Mouse (Mus musculus): ENCODE data around the gene Isx. TPM values are rescaled to one million over a fixed set of nuclear protein-coding genes. Genes with fewer than 3 reads are reported as not detected.

Isx gene
- polyA plus RNA-seq, 1 experiment from 2014 or later: not detected

DNA sequence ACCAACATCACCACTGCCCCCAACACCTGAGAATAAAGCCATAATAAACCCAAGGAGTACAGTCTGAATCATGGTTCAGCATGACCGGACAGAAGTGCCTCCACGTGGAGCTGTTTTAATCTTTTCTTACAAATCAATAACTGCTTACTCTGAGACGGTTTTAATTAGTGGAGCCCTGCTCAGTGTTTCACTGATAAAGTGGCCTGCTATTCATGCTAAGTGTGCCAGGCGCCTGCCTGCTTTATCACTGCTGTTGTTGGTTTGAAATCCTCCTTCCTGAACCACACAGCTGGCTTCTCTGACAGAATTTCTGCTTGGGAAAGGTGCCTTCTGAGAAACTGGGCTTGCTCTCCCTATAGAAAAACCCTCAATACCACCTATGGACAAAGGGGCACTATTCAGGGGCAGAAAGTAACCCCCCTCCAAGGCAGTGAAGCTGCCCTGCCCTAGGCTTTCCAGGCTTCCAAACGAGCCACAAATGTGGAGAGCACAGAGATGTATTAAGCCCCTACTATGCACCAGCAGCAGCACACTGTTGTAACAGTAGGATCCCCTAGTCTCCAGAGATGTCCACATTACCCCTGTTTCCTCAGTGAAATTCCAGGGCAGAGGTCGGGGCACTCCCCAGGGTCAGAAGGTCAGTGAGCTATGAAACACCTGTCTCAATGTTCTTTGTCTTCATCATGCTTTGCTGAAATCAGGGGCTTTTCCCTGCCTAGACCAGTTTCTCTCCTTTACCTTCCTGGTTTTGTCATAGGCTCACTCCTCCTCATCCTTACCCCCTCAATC is 30.3 kb downstream of the Isx start:
- 61% methylated on average over 6 of the region's 6 CpGs for WGBS
- H3K9ac ChIP-seq: no peak overlapping the region
- peak; percentile 47; the same call in 1 of the 2 replicates for ATAC-seq (ENCODE audit: low read depth)
- 0 out of 2 replicates have a peak overlapping the region, but pooled peaks have one; percentile 7 for H3K27ac ChIP-seq (replicated peaks)
- H3K4me1 ChIP-seq (replicated peaks): no peaks in the 10 kb centered on the region
- no peaks in the 10 kb centered on the region for H3K9me3 ChIP-seq
- H3K4me3 ChIP-seq: no peak overlapping the region
- no peaks in the 10 kb centered on the region for H3K36me3 ChIP-seq
- H3K4me2 ChIP-seq: no peak overlapping the region
- no peaks in the 10 kb centered on the region for H3K27me3 ChIP-seq

DNA sequence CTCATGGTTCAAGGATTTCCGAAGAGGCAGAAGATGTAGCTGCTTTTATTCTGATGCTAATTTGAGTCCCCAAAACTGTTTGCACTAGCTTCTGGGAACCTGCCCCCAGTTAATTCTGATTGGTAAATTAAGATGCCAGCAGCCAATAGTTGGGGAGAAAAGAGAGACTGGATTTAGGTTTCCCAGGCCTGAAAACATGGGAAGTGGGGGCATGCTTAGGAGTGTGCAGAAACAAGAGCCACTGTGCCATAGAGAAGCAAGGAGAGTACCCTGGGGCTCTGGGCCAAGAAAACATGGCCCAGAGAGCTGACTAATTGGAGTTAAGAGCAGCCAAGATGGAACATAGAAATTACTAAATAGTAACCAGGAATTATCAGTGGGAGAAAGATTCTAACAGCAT is 33.4 kb downstream of the Isx start:
- ATAC-seq (ENCODE audit: low read depth): no peak
- H3K9ac ChIP-seq: no peak overlapping the region
- H3K36me3 ChIP-seq: no peaks in the 10 kb centered on the region
- no peaks in the 10 kb centered on the region for H3K27me3 ChIP-seq
- no peak overlapping the region for H3K4me2 ChIP-seq
- H3K9me3 ChIP-seq: no peaks in the 10 kb centered on the region
- 32% methylated on average over 1 of the region's 1 CpGs for WGBS
- H3K4me1 ChIP-seq (replicated peaks): no peaks in the 10 kb centered on the region
- H3K27ac ChIP-seq (replicated peaks): no peak overlapping the region
- no peak overlapping the region for H3K4me3 ChIP-seq

DNA sequence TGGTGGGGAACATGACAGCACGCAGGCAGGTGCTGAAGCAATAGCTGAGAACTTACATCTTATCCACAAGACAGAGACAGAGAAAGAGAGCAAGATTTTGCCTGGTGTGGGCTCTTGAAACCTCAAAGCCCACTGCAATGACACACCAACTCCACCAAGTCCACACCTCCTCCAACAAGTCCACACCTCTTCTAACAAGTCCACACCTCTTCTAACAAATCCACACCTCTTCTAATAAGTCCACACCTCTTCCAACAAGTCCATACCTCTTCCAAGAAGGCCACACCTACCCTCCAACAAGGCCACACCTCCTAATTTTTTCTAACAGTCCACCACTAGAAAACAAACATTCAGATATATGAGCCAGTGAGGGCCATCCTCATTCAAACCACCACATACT is 37.7 kb downstream of the Isx start:
- Histone ChIP-seq H3K27me3 (no peaks in the 10 kb centered on the region), H3K4me2 (no peak overlapping the region), H3K9ac (no peak overlapping the region), H3K36me3 (no peaks in the 10 kb centered on the region), H3K4me3 (no peak overlapping the region), H3K9me3 (no peaks in the 10 kb centered on the region), H3K27ac (replicated peaks) (no peak overlapping the region), H3K4me1 (replicated peaks) (no peaks in the 10 kb centered on the region)
- WGBS: 97% methylated on average over 1 of the region's 1 CpGs
- ATAC-seq (ENCODE audit: low read depth): no peak

DNA sequence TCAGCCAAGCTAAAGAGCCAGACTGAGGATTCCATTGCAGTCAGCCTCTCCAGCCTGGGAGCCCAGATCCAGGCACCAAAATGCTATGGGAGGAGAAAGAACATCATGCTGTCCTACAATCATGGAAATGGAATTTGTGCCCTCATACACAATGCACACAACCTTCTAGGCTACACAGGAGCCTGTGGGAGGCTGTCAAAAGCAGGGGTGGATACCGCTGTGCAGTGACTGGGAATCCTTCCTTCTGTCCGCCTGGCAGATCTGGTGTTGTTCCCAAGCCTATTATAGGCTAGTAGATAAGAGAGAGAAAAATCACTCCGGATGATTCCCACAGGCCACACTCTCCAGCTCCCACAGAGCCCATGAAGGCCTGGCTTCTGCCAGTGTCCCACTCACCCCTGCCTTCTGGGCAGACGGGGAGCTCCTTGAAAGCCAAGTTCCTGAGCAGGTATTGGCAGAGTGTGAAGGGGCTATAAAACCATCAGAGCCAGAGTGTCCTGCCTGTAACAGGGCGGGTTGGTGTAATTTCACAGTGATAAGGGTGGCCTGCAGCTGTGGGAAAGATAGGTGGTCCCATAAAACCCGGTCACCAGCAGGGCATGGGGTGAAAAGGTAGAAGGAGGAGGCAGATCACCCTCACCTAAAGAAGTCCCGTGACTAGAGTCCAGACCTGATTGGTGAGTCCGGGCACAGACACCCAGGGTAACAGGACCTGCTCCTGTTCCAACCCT is 47.9 kb downstream of the Isx start:
- no peak overlapping the region for H3K9ac ChIP-seq
- ATAC-seq (ENCODE audit: low read depth): no peak
- H3K27me3 ChIP-seq: no peaks in the 10 kb centered on the region
- H3K4me2 ChIP-seq: no peak overlapping the region
- H3K36me3 ChIP-seq: no peaks in the 10 kb centered on the region
- no peak overlapping the region for H3K27ac ChIP-seq (replicated peaks)
- 45% methylated on average over 8 of the region's 8 CpGs for WGBS
- H3K4me1 ChIP-seq (replicated peaks): no peaks in the 10 kb centered on the region
- H3K9me3 ChIP-seq: no peaks in the 10 kb centered on the region
- no peak overlapping the region for H3K4me3 ChIP-seq

DNA sequence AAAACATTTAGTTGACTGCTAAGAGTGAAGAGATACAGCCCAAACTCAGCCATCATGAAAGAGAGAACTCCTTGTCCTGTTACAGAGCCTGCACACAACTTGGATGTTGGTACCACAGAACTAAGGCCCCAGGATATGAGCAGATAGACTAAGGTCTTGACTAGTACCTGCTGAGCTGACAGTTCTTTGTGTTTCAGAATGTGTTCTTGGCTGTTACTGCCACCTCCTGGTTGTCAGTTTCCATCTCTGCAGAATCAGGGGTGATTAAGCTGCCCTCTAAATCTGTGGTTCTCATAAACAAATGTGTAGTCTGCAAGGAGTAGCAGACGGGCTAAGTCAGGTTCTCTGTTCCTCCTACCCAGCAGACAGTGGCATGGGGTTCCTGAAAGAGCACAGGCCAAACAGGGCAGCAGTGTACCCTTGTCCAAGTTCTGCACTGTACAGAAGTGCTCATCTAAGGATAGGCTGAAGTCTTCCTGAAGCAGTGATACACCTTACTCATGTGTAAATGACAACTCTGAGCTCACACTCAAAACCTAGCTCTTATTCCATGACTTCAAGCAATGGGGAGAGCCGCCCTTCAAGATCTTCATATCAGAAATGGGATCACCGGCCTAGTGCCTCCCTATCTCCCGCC is 49.0 kb downstream of the Isx start:
- ATAC-seq (ENCODE audit: low read depth): no peak
- Histone ChIP-seq H3K36me3 (no peaks in the 10 kb centered on the region), H3K4me3 (no peak overlapping the region), H3K27me3 (no peaks in the 10 kb centered on the region), H3K9ac (no peak overlapping the region), H3K4me1 (replicated peaks) (no peaks in the 10 kb centered on the region), H3K4me2 (no peak overlapping the region), H3K9me3 (no peaks in the 10 kb centered on the region), H3K27ac (replicated peaks) (no peak overlapping the region)
- WGBS: 91% methylated on average over 4 of the region's 4 CpGs

DNA sequence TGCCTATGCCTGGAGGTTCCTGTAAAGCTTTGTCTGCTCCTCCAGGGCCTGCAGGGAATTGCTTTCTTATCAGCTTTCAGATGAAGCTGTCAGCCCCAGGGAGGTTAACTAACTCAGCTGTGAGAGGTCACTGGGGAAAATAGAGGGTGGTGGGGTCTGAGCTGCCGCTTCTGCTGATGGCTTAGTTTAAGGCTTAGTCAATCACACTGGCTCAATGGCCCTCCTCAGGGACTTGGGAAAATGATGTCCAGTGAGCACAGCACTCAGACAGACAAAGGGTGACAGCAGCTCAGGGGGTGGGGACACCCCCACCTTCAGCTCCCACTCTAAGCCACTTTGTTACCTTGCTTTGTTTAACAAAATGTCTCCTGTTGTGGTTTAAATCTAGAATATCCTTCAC is 55.0 kb downstream of the Isx start:
- Histone ChIP-seq H3K36me3 (no peaks in the 10 kb centered on the region), H3K4me2 (no peak overlapping the region), H3K9me3 (no peaks in the 10 kb centered on the region), H3K27ac (replicated peaks) (no peak overlapping the region), H3K4me1 (replicated peaks) (peaks cover 6% of the 10 kb centered on the region; the same call in 1 of the 2 replicates), H3K4me3 (no peak overlapping the region), H3K27me3 (no peaks in the 10 kb centered on the region), H3K9ac (no peak overlapping the region)
- ATAC-seq (ENCODE audit: low read depth): no peak
- WGBS: 69% methylated on average over 1 of the region's 1 CpGs

DNA sequence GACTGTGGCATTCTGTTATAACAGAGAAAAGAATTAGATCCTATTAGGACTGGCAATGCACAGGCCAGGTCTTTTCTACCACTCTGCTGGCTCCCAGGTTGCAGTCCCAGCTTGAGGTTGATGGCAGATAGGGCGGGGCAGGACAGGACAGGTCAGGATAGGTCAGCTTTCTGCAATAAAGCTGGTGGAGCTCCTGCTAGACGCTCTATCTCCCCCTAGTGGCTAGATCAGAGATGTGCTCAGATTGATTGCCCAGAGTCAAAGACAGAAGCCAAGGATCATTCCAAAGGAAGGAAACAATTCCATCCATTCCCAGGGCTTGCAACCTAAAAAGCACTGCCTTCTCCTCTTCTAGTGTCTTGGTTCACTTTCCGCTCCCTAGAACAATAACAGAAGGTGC is 57.8 kb downstream of the Isx start:
- Histone ChIP-seq H3K4me1 (replicated peaks) (peaks cover 9% of the 10 kb centered on the region; the same call in 1 of the 2 replicates), H3K27ac (replicated peaks) (no peak overlapping the region), H3K4me2 (no peak overlapping the region), H3K9ac (no peak overlapping the region), H3K9me3 (no peaks in the 10 kb centered on the region), H3K4me3 (no peak overlapping the region), H3K27me3 (no peaks in the 10 kb centered on the region), H3K36me3 (no peaks in the 10 kb centered on the region)
- no peak for ATAC-seq (ENCODE audit: low read depth)
- 24% methylated on average over 3 of the region's 3 CpGs for WGBS

DNA sequence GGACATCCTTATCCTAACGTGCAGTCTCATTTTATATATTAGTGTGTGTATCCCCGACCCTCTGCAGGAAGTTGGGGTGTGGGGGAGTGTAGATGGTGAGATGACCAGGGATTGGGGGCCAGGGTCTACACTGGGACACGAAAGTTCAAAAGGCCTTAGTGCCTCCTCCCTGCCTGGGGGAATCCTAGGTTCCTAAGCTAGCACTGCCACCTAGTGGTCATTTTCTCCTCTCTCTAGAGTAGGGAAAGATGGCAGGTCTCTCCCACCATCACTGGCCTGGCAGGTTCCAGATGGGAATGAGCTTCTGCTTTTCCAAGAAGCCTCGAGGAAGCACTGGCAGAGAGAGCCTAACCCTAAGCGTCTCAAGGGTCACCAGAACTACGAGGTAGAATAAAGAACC is 62.3 kb downstream of the Isx start:
- whole genome bisulfite sequencing: 23% methylated on average over 6 of the region's 6 CpGs
- peak; percentile 84 for ATAC-seq (ENCODE audit: low read depth)
- no peaks in the 10 kb centered on the region for H3K9me3 ChIP-seq
- no peak overlapping the region for H3K4me2 ChIP-seq
- no peaks in the 10 kb centered on the region for H3K27me3 ChIP-seq
- no peak overlapping the region for H3K27ac ChIP-seq (replicated peaks)
- H3K36me3 ChIP-seq: no peaks in the 10 kb centered on the region
- peaks cover 9% of the 10 kb centered on the region; the same call in 1 of the 2 replicates for H3K4me1 ChIP-seq (replicated peaks)
- no peak overlapping the region for H3K4me3 ChIP-seq
- H3K9ac ChIP-seq: no peak overlapping the region

DNA sequence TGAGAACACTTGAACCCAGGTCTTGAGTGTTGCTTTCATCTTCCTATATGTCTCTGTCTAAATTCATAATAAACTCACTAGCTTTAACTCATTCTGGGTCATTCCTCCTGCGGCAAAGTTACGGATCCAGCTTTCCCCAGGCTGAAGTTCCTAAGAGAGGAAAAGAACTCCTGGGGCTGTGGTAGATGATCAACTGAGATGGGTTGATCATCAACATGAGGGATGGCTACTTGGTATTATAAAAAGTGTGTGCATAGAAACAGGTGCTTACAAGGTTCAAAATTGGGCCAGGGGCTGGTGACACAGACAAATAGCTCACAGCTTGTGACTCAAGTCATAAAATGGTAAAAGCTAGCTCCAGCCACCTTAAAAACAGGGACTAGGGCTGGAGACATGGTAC is 63.7 kb downstream of the Isx start:
- Histone ChIP-seq H3K27ac (replicated peaks) (no peak overlapping the region), H3K27me3 (no peaks in the 10 kb centered on the region), H3K9ac (no peak overlapping the region), H3K9me3 (no peaks in the 10 kb centered on the region), H3K4me2 (no peak overlapping the region), H3K4me3 (no peak overlapping the region), H3K4me1 (replicated peaks) (peaks cover 9% of the 10 kb centered on the region; the same call in 1 of the 2 replicates), H3K36me3 (no peaks in the 10 kb centered on the region)
- ATAC-seq (ENCODE audit: low read depth): no peak
- 97% methylated on average over 2 of the region's 2 CpGs for WGBS

DNA sequence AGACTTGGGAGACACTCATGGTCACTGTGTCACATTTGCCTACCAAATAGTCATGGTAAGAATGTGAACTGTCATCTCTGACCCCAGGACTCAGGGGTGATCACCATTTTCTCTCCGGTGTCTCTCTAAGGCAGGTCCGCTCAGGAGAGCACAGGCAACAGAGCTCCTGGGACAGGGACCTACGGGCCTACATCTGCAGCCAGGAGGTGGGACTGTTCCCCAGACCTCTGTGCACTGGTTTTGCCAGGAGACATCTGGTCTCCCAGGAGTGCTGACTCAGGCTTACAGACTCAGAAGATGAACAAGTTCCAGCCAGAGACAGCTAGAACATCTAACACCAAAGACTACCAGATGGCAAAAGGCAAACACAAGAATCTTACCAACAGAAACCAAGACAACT is 69.1 kb downstream of the Isx start:
- H3K9ac ChIP-seq: no peak overlapping the region
- H3K9me3 ChIP-seq: no peaks in the 10 kb centered on the region
- H3K36me3 ChIP-seq: no peaks in the 10 kb centered on the region
- no peak overlapping the region for H3K4me2 ChIP-seq
- no peaks in the 10 kb centered on the region for H3K4me1 ChIP-seq (replicated peaks)
- H3K27me3 ChIP-seq: no peaks in the 10 kb centered on the region
- ATAC-seq (ENCODE audit: low read depth): no peak
- WGBS: 95% methylated on average over 3 of the region's 3 CpGs
- H3K27ac ChIP-seq (replicated peaks): no peak overlapping the region
- H3K4me3 ChIP-seq: no peak overlapping the region

All from neural tube, embryonic 13.5 days (tissue).